Mouse (Mus musculus) embryonic fibroblast, embryonic 13.5 days (primary cell): ENCODE results near the gene Rexo5.

Source experiments
- CTCF ChIP-seq: IDR thresholded peaks from 2 replicates; pipeline ENCODE4 v1.5.1; 2011; ENCODE audit warnings: mild to moderate bottlenecking, control low read depth, low read length, moderate library complexity, borderline replicate concordance; ENCODE audit not compliant: insufficient read depth
- POLR2A ChIP-seq: IDR thresholded peaks from 2 replicates; pipeline ENCODE4 v1.6.1; 2011; ENCODE audit warnings: low read depth, mild to moderate bottlenecking, control low read depth, low read length, moderate library complexity

- no peak for TF ChIP-seq CTCF
- no peak for TF ChIP-seq POLR2A
Observed at GRCm38 (mm10) chr7:119807396-119807795, 13.6 kb downstream of the Rexo5 start.
